Mouse (Mus musculus): Measurements from ENCODE around the gene Mtpn.

Mtpn gene

DNA sequence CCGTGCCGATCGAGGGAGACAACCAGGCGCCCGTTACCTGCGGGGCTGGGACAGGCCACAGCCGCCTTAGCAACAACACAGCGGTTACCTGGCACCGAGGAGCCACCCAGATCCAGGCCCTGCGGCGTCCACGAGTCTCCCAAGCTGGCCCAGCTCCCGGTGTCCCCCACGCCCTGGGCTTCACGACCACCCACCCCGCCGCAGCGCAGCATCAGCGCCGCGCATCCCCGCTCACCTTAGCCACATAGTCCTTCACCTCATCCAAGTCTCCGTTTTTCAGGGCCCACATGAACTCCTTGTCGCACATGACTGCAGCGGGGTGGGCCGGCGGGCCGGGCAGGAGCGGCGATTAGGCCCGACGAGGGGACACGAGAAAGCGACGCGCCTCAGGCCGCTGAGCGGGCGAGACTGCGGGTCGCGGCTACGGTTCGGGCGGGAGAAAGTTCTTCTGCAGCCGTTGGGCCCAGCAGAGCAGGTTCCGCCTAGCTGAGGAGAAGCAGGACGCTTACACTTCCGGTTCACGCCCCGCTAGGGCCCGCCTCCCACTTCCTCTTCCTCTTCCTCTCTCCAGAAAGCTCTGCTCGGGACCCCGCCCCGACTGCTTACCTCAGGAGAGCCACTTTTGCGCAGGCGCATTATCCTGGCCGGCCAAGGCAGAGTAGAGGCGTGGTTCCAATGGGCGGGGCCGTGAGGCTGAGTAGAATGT, at the start of gene Mtpn:
Gene Mtpn (minus strand): TSS at position 585 of the 706 bp plus-strand sequence.
- DNase-seq (ENCODE audit: low spot score): peak; percentile 96

DNA sequence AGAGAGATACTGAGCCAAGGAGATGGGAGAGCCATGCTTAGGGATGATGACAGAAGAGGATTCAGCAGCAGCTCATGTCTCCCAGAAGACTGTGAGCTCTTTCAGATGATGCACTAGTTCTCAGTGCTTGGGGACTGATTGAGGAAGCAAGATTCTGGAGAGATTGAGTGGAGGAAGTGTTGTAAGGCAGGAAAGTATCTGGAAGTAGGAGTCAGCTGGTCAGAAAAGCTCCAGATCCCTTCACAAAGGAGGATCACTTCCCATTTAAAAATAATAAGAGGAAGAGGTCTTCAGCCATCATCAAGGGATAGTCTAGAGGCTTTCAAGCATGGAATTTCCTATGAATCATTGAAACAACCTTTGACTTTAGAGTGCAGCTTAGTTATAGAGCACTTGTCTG, 29.0 kb upstream of the Mtpn start:
- DNase-seq (ENCODE audit: low spot score): no peak

DNA sequence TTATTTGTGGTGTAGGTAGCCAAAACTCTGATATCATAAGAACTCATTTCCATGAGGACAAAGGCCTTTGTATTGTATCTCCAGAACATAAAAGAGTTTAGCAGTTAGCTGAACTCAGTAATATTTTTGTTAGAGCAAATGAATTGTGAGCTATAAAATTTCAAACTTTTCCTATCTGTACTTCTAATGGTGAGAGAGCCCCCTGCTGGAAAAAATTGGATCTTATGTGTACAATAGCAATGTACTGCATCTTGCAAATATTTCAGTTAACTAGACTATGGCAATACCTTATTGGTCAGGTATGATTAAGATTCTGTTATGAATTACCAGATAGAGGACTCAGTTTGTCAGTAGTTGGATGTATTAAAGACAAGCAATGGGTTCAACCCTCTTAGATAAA, 28.1 kb upstream of the Mtpn start:
- DNase-seq (ENCODE audit: low spot score): no peak

DNA sequence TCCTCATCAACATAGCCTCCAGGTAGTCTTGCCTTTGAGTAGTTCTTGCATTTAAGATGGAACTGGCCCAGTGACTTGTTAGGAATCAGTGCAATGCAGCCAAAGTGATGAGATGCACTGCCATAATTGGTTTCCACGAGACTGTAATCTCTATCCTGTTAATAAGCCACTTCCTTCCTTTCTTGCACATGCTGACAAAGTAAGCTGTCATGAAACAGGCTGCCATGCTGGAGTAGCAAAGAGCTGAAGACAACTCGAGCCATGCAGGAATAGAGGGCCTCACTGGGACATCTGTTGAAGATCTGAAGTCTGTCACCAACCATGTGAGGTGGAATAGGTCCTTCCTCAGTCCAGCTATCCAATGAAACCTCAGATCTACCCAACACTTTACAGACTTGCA, 20.3 kb upstream of the Mtpn start:
- DNase-seq (ENCODE audit: low spot score): no peak

DNA sequence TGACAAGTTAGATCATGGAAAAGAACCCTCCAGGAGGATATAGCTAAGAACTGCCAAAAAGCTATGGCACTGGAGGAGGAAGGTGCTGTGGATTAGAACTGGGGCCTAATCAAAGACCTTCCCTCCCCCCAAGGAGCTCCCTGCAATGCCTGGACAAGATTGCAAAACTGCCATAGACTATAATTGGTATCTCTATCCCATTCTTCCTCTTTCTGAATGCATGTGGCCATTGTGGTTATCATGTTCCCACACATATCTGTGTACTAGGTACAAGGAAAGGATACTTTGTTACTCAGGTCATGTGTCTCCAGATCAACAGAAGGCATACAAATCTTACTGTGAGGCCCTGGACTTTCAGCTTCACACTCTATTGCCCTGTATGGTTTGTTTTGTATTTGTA, 4.7 kb upstream of the Mtpn start:
- no peak for DNase-seq (ENCODE audit: low spot score)

DNA sequence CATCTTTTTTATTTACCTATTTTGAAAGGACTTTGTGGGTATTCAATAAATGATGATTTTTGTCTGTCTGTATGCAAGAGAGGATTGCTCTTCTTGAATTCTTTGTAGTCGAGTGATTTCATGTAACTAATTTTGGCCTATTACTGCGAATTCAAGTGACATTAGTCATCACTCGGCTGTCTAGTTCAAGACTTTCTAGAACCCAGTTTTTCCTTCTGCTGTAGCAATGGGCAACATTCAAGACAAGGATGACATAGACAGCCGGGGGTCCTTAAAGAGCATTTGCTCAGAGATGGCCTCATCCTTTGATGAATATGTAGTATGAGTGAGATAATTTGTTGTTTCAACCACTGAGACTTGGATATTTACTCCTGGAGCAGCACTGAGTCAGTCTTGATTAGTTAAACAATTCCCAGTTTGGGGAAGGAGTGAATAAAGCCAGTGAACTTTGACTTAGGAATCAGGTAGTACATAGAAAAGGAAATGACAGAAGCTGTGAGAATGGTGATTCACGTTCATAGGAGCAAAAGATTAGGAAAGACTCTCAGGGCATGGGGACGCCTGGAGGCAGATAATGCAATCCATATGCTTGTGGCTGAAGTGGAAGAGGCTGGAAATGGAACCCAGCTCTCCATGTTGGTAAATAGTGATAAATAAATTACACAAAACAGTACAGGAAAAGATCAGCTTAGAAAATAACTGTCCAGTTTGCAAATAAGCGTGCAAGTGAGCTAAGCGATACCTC, 3.1 kb upstream of the Mtpn start:
- DNase-seq (ENCODE audit: low spot score): no peak

DNA sequence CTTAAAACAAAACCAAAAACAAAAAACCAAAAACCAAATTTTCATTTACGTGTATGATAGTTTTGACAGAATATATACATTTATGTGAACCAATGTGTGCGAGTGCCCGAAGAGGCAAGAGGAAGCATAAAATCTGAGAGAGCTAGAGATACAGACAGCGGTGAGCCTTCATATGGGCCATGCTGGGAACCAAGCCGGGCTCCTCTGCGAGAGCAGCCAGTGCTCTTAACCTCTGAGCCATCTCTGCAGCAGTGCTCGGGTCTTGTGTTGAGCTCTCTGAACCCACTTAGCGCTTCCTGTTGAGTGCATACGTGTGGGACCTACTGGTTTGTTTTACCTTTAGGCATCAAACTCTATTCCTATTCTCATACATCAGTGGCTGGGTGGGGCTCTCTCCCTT, 689 bp upstream of the Mtpn start:
- no peak for DNase-seq (ENCODE audit: low spot score)

DNA sequence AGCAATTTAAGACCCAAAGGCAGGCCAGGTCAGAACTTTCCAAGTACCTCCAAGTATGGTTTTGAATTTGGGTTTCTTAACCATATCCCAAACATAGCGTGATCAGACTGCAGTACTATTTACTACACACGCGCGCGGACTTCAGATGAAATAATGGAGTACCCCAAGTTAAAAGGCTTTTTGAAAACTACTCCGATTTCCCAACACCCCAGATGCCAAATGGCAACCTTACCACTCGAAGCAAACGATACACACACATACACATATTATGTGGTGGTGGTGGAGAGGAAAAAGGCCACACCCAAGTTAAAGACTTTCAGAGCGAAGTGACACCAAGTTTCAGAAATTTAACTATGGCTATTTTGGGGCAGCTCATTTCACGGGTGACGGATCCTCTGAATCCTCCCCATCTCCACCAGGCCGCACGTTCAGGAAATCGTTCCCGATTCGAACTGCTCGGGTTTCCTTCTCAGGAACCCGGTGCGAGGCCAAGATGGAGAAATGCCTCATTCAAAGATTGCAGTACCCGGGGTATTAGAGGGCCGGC, 858 bp downstream of the Mtpn start:
- no peak for DNase-seq (ENCODE audit: low spot score)

DNA sequence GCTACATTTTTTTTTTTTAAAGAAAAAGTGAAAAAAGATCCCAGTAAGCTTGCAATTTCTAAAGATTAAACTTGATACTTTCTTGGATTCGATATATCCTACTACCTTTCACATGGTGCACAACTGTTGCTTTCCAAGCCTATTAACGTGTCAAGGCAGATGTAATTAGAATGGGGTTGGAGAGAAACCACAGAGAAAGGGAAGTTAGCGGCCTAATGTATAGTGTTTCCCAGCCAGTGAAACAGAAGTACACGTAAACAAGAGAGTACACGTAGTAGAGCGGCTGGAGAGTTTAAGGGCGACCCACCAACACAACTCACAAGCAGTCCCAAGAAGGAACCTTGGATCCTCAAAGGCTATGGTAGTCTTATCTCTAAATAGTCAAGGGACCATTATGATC, 3.7 kb downstream of the Mtpn start:
- DNase-seq (ENCODE audit: low spot score): no peak

DNA sequence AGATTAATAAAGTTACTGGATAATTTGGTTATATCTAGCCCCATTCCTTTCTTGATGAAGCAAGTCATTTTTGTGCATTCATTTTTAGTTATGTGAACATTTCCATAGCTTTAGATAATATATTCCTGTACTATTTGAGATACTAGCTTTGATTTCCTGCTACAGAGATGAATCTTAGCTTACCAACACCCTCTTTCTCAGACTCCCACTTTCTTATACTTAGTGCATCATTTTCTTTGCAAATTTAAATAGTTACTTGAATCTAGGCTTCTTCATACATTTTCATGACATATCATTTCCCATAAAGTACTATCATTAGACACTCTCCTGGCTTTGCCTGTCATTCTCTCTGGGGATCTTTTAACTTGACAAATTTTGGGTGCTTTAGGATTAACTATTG, 26.3 kb downstream of the Mtpn start:
- no peak for DNase-seq (ENCODE audit: low spot score)

DNA sequence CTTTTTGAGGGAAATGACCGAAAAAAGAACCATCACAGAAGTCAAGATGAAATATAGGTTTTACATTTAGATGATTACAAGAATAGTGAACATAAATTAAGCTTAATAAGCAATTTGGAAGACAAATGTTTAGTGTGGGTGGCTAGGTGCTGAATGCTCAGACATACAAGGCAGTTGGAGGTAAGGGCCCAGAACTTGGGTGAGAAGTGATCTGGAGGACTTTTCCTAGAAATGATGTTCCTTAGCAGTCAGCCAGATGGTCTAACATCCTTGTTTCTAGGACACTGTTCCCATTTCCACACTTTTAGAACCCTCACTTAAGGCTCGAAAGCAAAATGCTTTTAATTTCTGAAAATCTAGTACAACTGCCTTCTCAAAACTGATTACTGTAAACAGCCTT, 34.9 kb downstream of the Mtpn start:
- no peak for DNase-seq (ENCODE audit: low spot score)

DNA sequence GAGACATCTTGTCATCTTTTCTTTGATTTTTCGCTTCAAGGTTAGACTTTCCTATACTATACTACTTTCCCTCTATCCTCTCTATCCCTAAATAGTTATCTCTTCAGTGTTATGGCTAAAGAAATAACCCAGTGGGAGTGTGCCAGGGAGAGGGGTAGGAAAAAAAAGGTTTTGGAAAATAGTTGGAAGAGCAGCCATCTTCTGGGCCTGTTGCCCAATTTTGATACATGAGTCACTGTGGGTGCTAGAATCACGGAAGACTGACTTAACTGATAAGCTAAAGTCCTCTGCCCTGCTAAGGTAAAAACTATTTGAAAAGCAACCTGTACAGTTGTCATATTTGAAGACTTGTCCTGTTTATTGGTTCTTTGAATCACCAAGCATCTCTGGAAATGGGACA, 36.8 kb downstream of the Mtpn start:
- no peak for DNase-seq (ENCODE audit: low spot score)

DNA sequence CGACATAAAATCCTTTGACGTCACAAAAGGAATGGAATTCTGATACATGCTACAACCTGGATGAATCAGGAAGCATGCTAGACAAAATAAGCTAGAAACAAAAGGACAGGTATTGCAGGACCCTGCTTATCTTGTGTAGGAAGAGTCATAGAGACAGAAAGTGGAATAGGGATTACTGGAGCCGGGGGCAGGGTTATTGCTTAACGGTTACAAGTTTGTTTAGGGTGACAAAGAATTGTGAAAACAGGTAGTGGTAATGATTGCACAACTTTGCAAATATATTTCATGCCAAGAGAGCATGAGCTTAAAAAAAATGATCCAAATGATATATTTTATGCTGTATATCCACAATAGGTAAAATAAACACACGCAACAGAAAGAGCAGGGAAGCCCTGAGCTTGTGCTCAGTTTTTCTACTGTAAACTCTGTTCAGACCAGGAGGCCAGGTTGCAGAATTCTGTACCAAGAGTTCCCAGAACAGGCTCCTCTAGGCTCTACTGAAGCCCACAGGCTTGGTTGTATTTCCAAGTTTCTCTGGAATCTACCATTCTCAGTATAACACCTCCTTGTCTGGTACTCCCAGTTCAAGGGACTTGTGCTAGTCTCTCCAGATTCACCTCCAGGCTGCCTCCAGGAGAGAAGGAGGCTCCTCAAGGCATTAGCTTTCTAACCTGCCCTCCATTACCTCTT, 39.6 kb downstream of the Mtpn start:
- no peak for DNase-seq (ENCODE audit: low spot score)

DNA sequence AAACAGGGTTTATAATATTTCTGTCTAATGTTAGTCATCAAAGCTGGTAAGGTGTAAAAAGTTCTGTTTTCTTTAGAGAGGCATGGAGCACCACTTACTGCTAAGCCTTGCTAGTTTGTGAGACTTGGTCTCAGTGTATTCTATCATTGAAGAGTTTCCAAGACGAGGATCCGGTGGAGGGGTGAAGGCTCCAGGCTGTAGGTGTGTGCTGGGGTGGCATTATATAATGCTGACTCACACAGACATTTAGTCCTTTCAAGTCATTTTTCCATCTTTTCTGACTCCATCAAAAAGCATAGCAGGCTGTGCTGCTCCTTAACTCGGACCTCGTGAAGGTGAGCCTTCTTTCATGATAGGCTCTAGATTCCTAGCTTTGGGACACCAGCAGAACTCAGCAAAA, 42.3 kb downstream of the Mtpn start:
- DNase-seq (ENCODE audit: low spot score): no peak

DNA sequence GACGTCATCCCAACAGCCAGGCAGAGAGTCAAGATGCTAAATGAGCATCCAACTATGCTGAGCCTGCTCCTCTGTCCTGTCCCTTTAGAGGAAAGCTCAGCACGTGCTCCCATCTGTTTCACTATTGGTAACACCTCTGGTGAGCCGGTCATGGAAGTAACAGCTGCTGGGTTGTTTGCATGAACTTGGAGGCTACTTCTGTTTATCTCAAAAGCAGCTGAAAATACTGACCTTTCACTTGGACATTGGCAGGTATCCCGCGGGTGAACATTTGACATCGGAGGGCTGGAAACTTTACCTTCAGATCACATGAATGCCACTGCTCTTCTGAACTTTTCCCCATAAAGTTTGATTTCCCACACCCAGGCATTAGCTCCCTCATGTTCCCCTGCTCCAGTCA, 45.8 kb downstream of the Mtpn start:
- DNase-seq (ENCODE audit: low spot score): no peak

DNA sequence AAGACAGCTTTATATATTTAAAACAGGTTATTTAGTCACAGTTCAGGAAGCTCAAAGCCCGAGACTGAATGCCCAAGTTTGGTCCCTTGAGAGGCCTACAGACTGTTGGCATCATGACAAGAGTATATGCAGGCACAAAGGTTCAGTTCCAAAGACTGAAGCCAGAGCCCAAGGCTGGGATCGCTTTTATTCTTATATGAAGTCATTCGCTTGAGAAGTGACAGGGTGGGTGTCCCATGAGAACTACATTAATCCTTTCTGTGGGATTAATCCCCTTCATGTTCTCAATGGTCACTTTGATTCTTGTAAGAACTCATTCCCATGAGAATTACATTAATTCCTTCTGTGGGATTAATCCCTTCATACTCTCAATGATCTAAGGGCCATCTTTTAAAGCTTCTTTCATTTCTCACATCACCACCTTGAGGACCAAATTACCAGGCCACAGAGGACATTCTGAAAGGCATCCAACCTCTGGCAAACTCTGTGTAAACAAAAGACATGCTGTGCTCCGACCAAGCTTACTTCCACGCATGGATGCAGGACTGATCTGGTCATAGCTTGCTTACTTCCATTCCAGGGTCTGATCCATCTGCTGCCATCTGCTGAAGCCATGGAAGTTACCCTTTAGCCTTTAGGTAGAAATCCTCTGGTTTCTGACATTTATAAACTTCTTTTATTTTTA, 59.9 kb downstream of the Mtpn start:
- no peak for DNase-seq (ENCODE audit: low spot score)

DNA sequence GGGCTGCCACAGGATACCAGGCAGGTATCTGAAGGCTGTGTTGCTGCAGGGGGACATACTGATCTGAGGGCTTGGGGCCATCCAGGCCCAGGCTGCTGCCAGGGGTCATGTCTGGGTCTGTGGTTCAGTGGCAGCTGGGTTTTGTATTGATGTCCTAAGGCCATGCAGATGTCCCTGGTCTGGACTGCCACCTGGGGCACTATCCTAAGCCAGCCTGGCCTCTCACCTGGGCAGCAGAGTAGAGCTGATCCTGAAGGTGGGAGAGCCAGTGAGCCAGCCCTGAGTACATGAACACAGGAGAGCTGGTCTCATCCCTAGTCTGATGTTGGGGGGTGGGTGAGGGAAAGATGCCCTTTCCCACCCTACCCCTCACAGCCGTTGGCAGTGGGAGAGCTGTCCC, 62.9 kb downstream of the Mtpn start:
- no peak for DNase-seq (ENCODE audit: low spot score)

DNA sequence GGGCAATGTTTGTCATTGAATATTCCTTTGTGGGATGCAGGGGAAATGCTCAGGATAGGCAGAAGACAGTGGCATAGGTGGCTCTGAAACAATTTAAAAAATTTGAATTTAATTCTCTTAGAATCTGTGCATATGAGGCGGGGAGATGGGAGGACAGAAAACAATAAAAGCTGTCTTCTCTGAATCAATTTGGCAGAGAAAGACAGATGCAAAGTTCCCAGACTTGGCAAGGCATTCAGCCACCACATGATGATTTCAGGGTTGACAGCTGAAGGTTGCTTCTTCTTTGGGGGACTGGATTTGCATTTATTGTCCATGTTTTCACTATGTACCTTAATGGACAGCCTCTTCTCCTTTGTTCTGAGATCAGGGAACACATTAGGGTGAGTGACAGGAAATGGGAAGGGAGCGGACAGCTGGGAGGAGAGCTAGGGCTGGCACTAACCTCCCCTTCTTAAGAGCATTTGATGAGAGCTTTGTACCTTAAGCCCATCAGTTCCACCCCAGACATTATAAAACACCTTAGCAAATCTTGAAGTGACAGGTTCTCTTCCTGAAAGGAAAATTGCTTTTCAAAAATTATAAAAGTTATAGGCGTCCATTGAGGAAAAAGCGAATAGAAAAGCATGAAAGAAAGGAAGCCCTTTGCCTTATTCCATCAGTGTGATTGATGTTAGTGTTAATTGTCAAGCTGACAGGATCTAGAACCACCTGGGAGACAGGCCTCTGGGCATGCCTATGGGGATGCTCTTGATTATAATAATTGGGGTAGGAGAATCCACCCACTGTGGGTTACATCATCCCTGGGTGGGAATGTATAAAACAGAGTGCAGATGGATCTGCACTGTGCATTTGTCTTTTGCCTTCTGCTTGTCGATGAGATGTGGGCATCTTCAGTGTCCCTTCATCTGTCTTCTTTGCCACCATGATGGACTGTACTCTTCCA, 76.0 kb downstream of the Mtpn start:
- DNase-seq (ENCODE audit: low spot score): no peak

DNA sequence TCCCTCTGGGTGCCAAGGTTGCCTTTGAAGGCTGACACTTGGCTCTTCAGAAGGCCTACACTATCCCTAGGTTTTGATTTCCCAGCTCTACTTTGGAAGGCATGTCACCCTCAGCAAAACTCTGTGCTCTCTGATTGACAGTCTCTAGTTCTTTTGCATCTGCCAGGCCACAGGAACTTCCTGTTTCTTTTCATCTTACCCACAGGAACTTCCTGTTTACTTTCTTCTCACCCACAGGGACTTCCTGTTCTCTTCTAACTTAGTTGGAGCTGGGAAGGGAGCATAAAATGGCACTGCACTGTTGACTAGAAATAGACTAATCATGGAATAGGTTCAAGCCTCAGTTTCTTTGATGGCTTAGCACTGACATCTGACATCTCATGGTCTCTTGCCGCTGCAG, 77.2 kb downstream of the Mtpn start:
- DNase-seq (ENCODE audit: low spot score): no peak

Data from ovary, adult 18-20 months (tissue).